Mouse (Mus musculus): ENCODE data around the gene Zfp518a.

- TF ChIP-seq TCF12 (IDR thresholded peaks at IDR 0.05; ENCODE audit: insufficient read depth, poor library complexity, severe bottlenecking): no peak
- TF ChIP-seq POLR2A (IDR thresholded peaks at IDR 0.05; ENCODE audit: insufficient read length, low read depth): no peak
- no peak for TF ChIP-seq MAX (IDR thresholded peaks at IDR 0.05; ENCODE audit: low read depth)
- TF ChIP-seq E2F4 (IDR thresholded peaks at IDR 0.05; ENCODE audit: insufficient read depth): no peak
- TF ChIP-seq POLR2AphosphoS2 (IDR thresholded peaks at IDR 0.05; ENCODE audit: insufficient read length, low read depth): no peak
- no peak for TF ChIP-seq MYOG (IDR thresholded peaks at IDR 0.05; ENCODE audit: control insufficient read depth in 1 of 3, insufficient read depth in 1 of 3, insufficient read length in 2 of 3, low read depth in 2 of 3)
- no peak for TF ChIP-seq USF1 (IDR thresholded peaks at IDR 0.05; ENCODE audit: low read depth)
- no peak for TF ChIP-seq MYOD1 (IDR thresholded peaks at IDR 0.05; ENCODE audit: control insufficient read depth in 1 of 3, insufficient read length in 2 of 3, low read depth in 2 of 3)
- no peak for TF ChIP-seq CEBPB (IDR thresholded peaks at IDR 0.05; ENCODE audit: insufficient read depth, poor library complexity, severe bottlenecking)
Measured at GRCm38 (mm10) chr19:40962988-40963387, 68.5 kb downstream of the Zfp518a start.

Data from myocyte (in vitro differentiated cells).